Mouse (Mus musculus) kidney, postnatal 36 days (tissue): ENCODE measurements around the gene Dyrk3.
A peak's percentile ranks its signal among the peaks of the same experiment; 100 is the strongest.

ENCODE experiments used
- DNase-seq, 2 experiments: peaks; one replicate each; pipeline ENCODE4 v3.0.0; 2021 to 2022; ENCODE audit warnings: mixed read lengths in 2 of 2

Gene Dyrk3

GRCm38 (mm10) chr1:131110525-131111106, 27.5 kb downstream of the Dyrk3 start:
- peak in 1 of 2 experiments; percentile 41 for DNase-seq

GRCm38 (mm10) chr1:131107575-131108308, 30.4 kb downstream of the Dyrk3 start:
- DNase-seq = peak; percentile 45 to 70

- DNase-seq = no peak
Measured at GRCm38 (mm10) chr1:131103776-131104424, 34.2 kb downstream of the Dyrk3 start.

GRCm38 (mm10) chr1:131100808-131101207, 37.3 kb downstream of the Dyrk3 start:
- no peak for DNase-seq

GRCm38 (mm10) chr1:131097700-131098094, 40.4 kb downstream of the Dyrk3 start, which contains the start of gene Mapkapk2:
Gene Mapkapk2 (minus strand): TSS chr1:131097826.
- peak; percentile 95 to 97 for DNase-seq

- peak; percentile 63 to 81 for DNase-seq
Measured at GRCm38 (mm10) chr1:131096803-131097699, 41.1 kb downstream of the Dyrk3 start.

- DNase-seq = no peak
Measured at GRCm38 (mm10) chr1:131096132-131096695, 41.9 kb downstream of the Dyrk3 start.

GRCm38 (mm10) chr1:131095574-131095973, 42.6 kb downstream of the Dyrk3 start:
- DNase-seq = peak in 1 of 2 experiments; percentile 19

- DNase-seq = no peak
Measured at GRCm38 (mm10) chr1:131093889-131094288, 44.3 kb downstream of the Dyrk3 start.

GRCm38 (mm10) chr1:131092846-131093245, 45.3 kb downstream of the Dyrk3 start:
- peak; percentile 39 to 54 for DNase-seq

GRCm38 (mm10) chr1:131092173-131092572, 46.0 kb downstream of the Dyrk3 start:
- no peak for DNase-seq

- no peak for DNase-seq
Measured at GRCm38 (mm10) chr1:131091481-131091880, 46.7 kb downstream of the Dyrk3 start.

- peak in 1 of 2 experiments; percentile 16 for DNase-seq
Measured at GRCm38 (mm10) chr1:131090877-131091276, 47.3 kb downstream of the Dyrk3 start.

- peak; percentile 45 to 65 for DNase-seq
Measured at GRCm38 (mm10) chr1:131090261-131090660, 47.9 kb downstream of the Dyrk3 start.

GRCm38 (mm10) chr1:131089525-131090127, 48.5 kb downstream of the Dyrk3 start:
- peak in 1 of 2 experiments; percentile 28 for DNase-seq

- no peak for DNase-seq
Measured at GRCm38 (mm10) chr1:131088547-131088946, 49.6 kb downstream of the Dyrk3 start.

- DNase-seq = peak; percentile 68 to 70
Measured at GRCm38 (mm10) chr1:131086907-131087306, 51.2 kb downstream of the Dyrk3 start.

GRCm38 (mm10) chr1:131085957-131086739, 52.0 kb downstream of the Dyrk3 start:
- no peak for DNase-seq

- DNase-seq = no peak
Measured at GRCm38 (mm10) chr1:131085272-131085671, 52.9 kb downstream of the Dyrk3 start.

- peak; percentile 71 to 72 for DNase-seq
Measured at GRCm38 (mm10) chr1:131084289-131084688, 53.9 kb downstream of the Dyrk3 start.

GRCm38 (mm10) chr1:131083609-131084008, 54.5 kb downstream of the Dyrk3 start:
- peak in 1 of 2 experiments; percentile 45 for DNase-seq
